Mouse (Mus musculus) liver, embryonic 14.5 days (tissue): ENCODE measurements at regions not wholly inside any gene's neighbourhood (a gene's known extent, or its start where the extent isn't known, plus 50 kb on each side); places are given as distances from the start of the nearest gene placed in this dataset.

Source experiments
- CTCF ChIP-seq: IDR thresholded peaks from 2 replicates; pipeline ENCODE4 v1.5.1; 2016; ENCODE audit warnings: antibody characterized with exemption, low read depth, control low read depth
- EP300 ChIP-seq: IDR thresholded peaks from 2 replicates; pipeline ENCODE4 v1.6.1; 2016; ENCODE audit warnings: antibody characterized with exemption, low read depth

DNA sequence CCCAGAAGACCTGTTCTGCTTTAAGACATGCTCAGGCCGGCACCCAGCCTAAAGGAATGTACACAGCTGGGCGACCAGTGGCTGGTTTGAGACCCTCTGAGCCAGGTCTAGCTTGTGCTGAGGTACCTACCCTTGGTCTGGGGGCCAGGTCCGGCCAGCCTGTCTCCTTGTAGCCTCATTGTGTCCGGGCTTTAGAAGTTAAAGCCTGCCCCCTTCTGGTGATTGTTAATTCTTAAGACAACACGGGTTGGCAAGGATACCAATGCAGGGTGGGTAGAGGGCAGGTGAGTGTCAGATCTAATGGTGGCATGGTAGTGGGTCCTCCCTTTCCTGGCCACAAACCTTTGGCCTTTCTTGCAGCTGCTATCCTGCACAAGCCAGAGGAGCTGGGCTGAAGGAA is 64.0 kb upstream of the Zfp423 start:
- TF ChIP-seq CTCF (peak; percentile 35), EP300 (no peak)
